Mouse (Mus musculus): ENCODE measurements at regions not wholly inside any gene's neighbourhood (a gene's known extent, or its start where the extent isn't known, plus 50 kb on each side); places are given as distances from the start of the nearest gene placed in this dataset.

DNA sequence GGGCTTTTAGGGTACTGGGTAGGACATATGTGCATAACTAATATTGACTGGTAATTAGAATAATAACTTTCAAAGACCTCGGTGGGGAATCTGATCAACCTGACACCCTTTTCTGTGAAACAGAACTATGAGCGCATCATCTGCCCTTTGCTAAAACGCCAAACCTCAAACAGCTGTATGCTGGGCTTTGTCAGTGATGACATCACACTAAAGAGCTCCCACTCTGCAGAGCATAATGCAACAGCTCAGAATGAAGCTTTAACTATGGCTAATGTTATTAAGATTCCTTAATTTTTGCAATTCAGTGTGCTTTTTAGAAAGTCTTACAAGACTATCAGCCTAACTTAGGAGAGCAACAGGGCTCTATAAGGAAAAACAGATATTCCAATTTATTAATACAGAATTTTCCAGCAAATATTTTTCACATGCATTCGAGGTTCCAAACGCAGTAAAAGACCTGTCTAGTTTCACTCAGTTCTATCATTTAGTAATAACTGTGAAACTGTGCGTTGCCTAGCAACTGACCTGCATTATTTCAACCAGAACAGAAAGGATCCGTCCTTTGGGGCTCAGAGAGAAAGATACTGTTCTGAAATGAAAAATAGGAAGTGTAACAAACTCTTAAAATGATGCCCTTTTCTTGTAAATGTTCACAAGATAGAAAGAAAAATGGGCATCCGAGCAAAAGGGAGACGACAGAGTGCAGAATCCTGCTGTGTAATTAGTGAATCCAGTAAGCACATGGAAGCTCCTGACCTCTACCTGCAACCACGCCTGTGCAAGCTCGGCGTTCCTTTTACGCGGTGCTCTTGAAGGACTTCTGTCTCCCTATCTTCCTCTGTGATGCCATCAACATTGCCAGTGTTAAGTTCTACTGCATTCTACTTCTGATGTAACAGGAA is 242.6 kb upstream of the Ank start:
- H3K9me3 ChIP-seq (ENCODE audit: control insufficient read depth, low read length), result no peaks in the 10 kb centered on the region
- no peaks in the 10 kb centered on the region for H3K4me1 ChIP-seq (replicated peaks; ENCODE audit: control insufficient read depth, insufficient read depth, low read length)
- H3K4me3 ChIP-seq (replicated peaks; ENCODE audit: low read length), result no peak overlapping the region
- no peak overlapping the region for H3K9ac ChIP-seq (replicated peaks; ENCODE audit: low read depth, low read length)
- no peaks in the 10 kb centered on the region for H3K36me3 ChIP-seq (ENCODE audit: control insufficient read depth, insufficient read depth)
- no peak overlapping the region for H3K27ac ChIP-seq (ENCODE audit: low read length)
- no peak overlapping the region for H3K4me2 ChIP-seq (ENCODE audit: low read length)
- no peaks in the 10 kb centered on the region for H3K27me3 ChIP-seq (replicated peaks; ENCODE audit: control insufficient read depth, insufficient read depth, low read length)
- peak; percentile 76 for ATAC-seq
- 70% methylated on average over 14 of the region's 14 CpGs for WGBS

DNA sequence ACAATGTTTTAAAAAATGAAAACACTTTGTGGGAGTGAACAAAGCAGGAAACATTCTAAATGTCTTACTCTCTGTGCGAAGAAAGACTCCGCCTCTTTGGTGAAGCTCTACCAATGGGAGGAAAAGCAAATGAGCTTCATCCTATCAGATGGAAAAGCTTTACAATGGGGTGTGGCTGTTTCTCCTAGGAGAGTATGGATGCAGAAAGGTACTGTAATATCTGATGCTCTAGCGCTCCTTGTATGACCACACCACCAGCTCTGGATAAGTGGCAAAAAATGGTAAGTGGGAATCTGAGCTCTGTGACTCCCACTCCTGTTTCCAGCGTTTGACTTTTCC is 242.0 kb upstream of the Ank start:
- no peaks in the 10 kb centered on the region for H3K27me3 ChIP-seq (replicated peaks; ENCODE audit: control insufficient read depth, insufficient read depth, low read length)
- no peaks in the 10 kb centered on the region for H3K4me1 ChIP-seq (replicated peaks; ENCODE audit: control insufficient read depth, insufficient read depth, low read length)
- H3K9ac ChIP-seq (replicated peaks; ENCODE audit: low read depth, low read length), result no peak overlapping the region
- no peak overlapping the region for H3K4me2 ChIP-seq (ENCODE audit: low read length)
- H3K27ac ChIP-seq (ENCODE audit: low read length), result no peak overlapping the region
- ATAC-seq, result peak; percentile 75
- H3K4me3 ChIP-seq (replicated peaks; ENCODE audit: low read length), result no peak overlapping the region
- no peaks in the 10 kb centered on the region for H3K36me3 ChIP-seq (ENCODE audit: control insufficient read depth, insufficient read depth)
- 89% methylated on average over 4 of the region's 4 CpGs for WGBS
- H3K9me3 ChIP-seq (ENCODE audit: control insufficient read depth, low read length), result no peaks in the 10 kb centered on the region

DNA sequence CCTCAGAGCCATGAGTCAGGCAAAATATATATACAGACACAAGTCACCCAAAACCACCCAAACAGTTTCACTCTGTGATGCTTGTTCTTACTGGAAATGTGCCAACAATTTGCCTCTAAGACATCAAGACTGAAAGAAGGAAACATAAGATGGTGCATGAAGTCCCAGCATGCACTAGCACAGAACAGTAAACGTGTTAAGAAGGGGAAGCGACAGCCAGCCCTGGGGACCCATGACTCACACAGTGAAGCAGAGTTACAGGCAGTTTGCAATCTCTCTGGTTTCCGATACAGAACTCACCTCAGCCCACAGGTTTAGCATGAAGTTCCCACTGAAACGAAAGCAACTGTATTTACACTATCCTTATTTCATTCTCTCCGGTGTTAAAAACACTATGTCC is 233.7 kb upstream of the Ank start:
- H3K9ac ChIP-seq (replicated peaks; ENCODE audit: low read depth, low read length), result no peak overlapping the region
- H3K9me3 ChIP-seq (ENCODE audit: control insufficient read depth, low read length), result no peaks in the 10 kb centered on the region
- H3K4me2 ChIP-seq (ENCODE audit: low read length), result no peak overlapping the region
- 74% methylated on average over 5 of the region's 5 CpGs for whole genome bisulfite sequencing
- no peak overlapping the region for H3K4me3 ChIP-seq (replicated peaks; ENCODE audit: low read length)
- no peaks in the 10 kb centered on the region for H3K27me3 ChIP-seq (replicated peaks; ENCODE audit: control insufficient read depth, insufficient read depth, low read length)
- H3K27ac ChIP-seq (ENCODE audit: low read length), result no peak overlapping the region
- H3K4me1 ChIP-seq (replicated peaks; ENCODE audit: control insufficient read depth, insufficient read depth, low read length), result no peaks in the 10 kb centered on the region
- ATAC-seq, result no peak
- no peaks in the 10 kb centered on the region for H3K36me3 ChIP-seq (ENCODE audit: control insufficient read depth, insufficient read depth)

DNA sequence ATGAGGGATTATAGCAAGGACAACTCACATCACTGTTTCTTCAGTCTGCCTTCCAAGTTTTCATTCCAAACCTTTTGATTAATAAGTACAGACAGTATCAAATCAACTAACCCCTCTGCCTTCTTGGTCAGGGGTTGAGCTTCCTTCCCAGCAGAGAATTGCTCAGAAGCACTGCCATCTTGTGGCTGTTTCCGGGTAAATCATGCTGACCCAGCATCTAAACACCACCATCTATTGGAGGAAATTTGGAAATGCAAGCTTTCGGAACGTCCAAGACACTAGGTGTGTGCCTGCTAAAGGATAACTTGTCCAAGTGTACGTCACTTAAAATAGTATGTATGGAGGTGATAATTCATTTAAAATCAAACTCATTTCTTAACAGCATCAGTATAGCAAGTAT is 231.7 kb upstream of the Ank start:
- Histone ChIP-seq H3K9ac (replicated peaks; ENCODE audit: low read depth, low read length) (no peak overlapping the region), H3K4me2 (ENCODE audit: low read length) (no peak overlapping the region), H3K4me3 (replicated peaks; ENCODE audit: low read length) (no peak overlapping the region), H3K27ac (ENCODE audit: low read length) (no peak overlapping the region), H3K36me3 (ENCODE audit: control insufficient read depth, insufficient read depth) (no peaks in the 10 kb centered on the region), H3K27me3 (replicated peaks; ENCODE audit: control insufficient read depth, insufficient read depth, low read length) (no peaks in the 10 kb centered on the region), H3K4me1 (replicated peaks; ENCODE audit: control insufficient read depth, insufficient read depth, low read length) (no peaks in the 10 kb centered on the region), H3K9me3 (ENCODE audit: control insufficient read depth, low read length) (no peaks in the 10 kb centered on the region)
- 14% methylated on average over 4 of the region's 4 CpGs for WGBS
- peak; percentile 59 for ATAC-seq

DNA sequence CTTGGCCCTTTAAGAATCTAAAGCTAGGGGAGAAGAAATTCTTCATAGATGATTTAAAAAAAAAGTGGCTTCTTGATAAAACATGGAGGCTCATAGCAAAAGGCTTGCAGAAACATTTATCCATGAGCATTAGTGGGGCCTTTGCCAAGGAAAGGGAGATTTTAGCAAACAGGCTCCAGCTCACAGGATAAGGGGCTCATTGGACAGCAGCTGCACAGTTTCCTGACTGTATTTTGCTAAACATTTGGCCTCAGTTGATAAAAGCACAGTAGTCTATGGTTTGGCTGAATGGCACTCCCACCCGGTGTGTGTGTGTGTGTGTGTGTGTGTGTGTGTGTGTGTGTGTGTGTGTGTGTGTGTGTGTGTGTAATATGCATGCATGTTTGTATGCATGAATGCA is 228.2 kb upstream of the Ank start:
- WGBS, result 67% methylated on average over 1 of the region's 1 CpGs
- no peaks in the 10 kb centered on the region for H3K9me3 ChIP-seq (ENCODE audit: control insufficient read depth, low read length)
- H3K4me2 ChIP-seq (ENCODE audit: low read length), result no peak overlapping the region
- H3K4me3 ChIP-seq (replicated peaks; ENCODE audit: low read length), result no peak overlapping the region
- no peaks in the 10 kb centered on the region for H3K27me3 ChIP-seq (replicated peaks; ENCODE audit: control insufficient read depth, insufficient read depth, low read length)
- no peak overlapping the region for H3K9ac ChIP-seq (replicated peaks; ENCODE audit: low read depth, low read length)
- H3K27ac ChIP-seq (ENCODE audit: low read length), result no peak overlapping the region
- no peaks in the 10 kb centered on the region for H3K4me1 ChIP-seq (replicated peaks; ENCODE audit: control insufficient read depth, insufficient read depth, low read length)
- no peak for ATAC-seq
- no peaks in the 10 kb centered on the region for H3K36me3 ChIP-seq (ENCODE audit: control insufficient read depth, insufficient read depth)

DNA sequence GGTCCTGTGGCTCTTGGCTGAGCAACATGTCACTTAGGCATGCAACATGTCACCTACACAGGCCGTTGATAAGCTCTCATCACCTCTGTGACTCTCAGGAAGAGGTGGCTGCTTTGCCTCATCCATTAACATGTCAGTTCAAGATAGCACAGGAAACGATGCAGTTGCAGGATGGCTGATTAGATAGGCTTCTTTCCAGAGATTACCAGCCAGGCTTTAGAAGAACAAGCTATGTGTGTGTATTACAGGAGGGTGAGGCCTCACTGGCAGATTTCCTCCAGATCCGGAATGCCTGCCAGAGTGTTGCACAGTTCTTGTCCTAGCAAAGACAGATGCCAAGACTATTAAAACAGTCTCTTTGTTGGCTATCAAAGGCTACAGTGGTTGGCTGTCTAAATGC is 220.2 kb upstream of the Ank start:
- Histone ChIP-seq H3K4me3 (replicated peaks; ENCODE audit: low read length) (no peak overlapping the region), H3K27ac (ENCODE audit: low read length) (no peak overlapping the region), H3K9ac (replicated peaks; ENCODE audit: low read depth, low read length) (no peak overlapping the region), H3K4me1 (replicated peaks; ENCODE audit: control insufficient read depth, insufficient read depth, low read length) (no peaks in the 10 kb centered on the region), H3K9me3 (ENCODE audit: control insufficient read depth, low read length) (no peaks in the 10 kb centered on the region), H3K4me2 (ENCODE audit: low read length) (no peak overlapping the region), H3K36me3 (ENCODE audit: control insufficient read depth, insufficient read depth) (no peaks in the 10 kb centered on the region), H3K27me3 (replicated peaks; ENCODE audit: control insufficient read depth, insufficient read depth, low read length) (no peaks in the 10 kb centered on the region)
- ATAC-seq, result no peak
- WGBS, result 65% methylated on average over 3 of the region's 3 CpGs

DNA sequence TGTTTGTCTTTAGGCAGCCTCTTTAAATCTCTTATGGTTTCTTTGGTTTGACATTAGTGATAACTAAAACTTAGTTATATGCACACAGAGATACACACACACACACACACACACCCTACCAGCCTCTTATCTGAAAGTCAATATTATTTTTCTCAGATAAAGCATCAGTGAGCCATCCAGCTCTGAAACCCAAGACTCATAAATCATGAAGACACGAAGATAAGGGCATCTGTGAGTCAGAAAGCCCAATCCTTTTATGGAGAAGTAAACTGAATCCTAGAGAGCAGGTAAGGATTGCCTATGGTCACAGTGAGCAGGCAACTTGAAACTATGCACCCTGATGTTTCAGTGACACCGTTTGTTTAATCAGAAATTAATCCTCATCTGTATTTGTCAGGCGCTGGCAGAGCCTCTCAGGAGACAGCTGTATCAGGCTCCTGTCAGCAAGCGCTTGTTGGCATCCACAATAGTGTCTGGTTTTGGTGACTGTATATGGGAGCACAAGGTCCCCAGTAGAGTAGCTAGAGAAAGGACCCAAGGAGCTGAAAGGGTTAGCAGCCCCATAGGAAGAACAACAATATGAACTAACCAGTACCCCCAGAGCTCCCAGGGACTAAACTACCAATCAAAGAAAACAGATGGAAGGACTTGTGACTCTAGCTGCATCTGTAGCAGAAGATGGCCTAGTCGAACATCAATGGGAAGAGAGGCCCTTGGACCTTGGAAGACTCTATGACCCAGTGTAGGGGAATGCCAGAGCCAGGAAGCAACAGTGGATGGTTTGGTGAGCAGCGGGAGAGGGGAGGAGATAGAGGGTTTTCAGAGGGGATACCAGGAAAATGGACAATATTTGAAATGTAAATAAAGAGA is 207.3 kb upstream of the Ank start:
- H3K4me1 ChIP-seq (replicated peaks; ENCODE audit: control insufficient read depth, insufficient read depth, low read length), result no peaks in the 10 kb centered on the region
- no peak for ATAC-seq
- no peak overlapping the region for H3K9ac ChIP-seq (replicated peaks; ENCODE audit: low read depth, low read length)
- no peaks in the 10 kb centered on the region for H3K9me3 ChIP-seq (ENCODE audit: control insufficient read depth, low read length)
- 82% methylated on average over 6 of the region's 6 CpGs for WGBS
- H3K4me3 ChIP-seq (replicated peaks; ENCODE audit: low read length), result no peak overlapping the region
- no peak overlapping the region for H3K27ac ChIP-seq (ENCODE audit: low read length)
- no peak overlapping the region for H3K4me2 ChIP-seq (ENCODE audit: low read length)
- H3K36me3 ChIP-seq (ENCODE audit: control insufficient read depth, insufficient read depth), result no peaks in the 10 kb centered on the region
- H3K27me3 ChIP-seq (replicated peaks; ENCODE audit: control insufficient read depth, insufficient read depth, low read length), result no peaks in the 10 kb centered on the region

DNA sequence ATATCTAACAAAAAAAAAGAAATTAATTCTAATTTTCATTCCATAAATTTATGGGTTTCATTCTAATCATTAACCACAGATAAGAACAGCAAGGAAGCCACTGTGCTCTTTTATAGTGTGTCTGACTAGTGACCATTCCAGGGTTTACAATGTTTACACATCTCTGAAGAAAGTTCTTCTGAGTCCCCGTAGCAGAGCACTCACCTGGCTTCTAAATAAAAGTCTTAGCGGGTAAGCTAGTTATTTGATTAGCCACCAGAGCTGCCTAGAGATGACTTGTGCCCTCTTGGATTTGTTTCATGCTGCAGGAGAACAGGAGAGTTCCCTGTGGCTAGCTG is 206.7 kb upstream of the Ank start:
- WGBS, result 84% methylated on average over 2 of the region's 2 CpGs
- Histone ChIP-seq H3K4me2 (ENCODE audit: low read length) (no peak overlapping the region), H3K9me3 (ENCODE audit: control insufficient read depth, low read length) (no peaks in the 10 kb centered on the region), H3K4me1 (replicated peaks; ENCODE audit: control insufficient read depth, insufficient read depth, low read length) (no peaks in the 10 kb centered on the region), H3K4me3 (replicated peaks; ENCODE audit: low read length) (no peak overlapping the region), H3K27ac (ENCODE audit: low read length) (no peak overlapping the region), H3K36me3 (ENCODE audit: control insufficient read depth, insufficient read depth) (no peaks in the 10 kb centered on the region), H3K9ac (replicated peaks; ENCODE audit: low read depth, low read length) (no peak overlapping the region), H3K27me3 (replicated peaks; ENCODE audit: control insufficient read depth, insufficient read depth, low read length) (no peaks in the 10 kb centered on the region)
- ATAC-seq, result no peak

DNA sequence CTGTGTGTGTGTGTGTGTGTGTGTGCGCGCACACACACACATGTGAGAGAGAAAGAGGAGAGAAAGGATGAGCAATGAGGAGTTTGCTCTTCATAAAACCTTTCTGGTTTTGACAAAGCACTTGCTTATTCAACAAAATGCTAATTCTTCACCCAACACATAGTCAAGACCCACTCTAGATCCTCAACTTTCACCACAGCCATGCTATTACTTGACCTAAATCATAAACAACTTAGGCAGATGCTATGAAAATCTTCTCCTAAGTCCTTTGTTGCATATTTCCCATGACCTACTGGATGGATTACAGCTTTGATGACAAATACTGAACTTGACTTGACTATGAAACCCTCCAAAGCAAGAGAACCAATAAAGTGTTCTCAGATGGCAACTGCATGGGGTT is 196.3 kb upstream of the Ank start:
- H3K4me3 ChIP-seq (replicated peaks; ENCODE audit: low read length), result no peak overlapping the region
- no peaks in the 10 kb centered on the region for H3K9me3 ChIP-seq (ENCODE audit: control insufficient read depth, low read length)
- no peak for ATAC-seq
- no peak overlapping the region for H3K4me2 ChIP-seq (ENCODE audit: low read length)
- no peaks in the 10 kb centered on the region for H3K4me1 ChIP-seq (replicated peaks; ENCODE audit: control insufficient read depth, insufficient read depth, low read length)
- no peaks in the 10 kb centered on the region for H3K27me3 ChIP-seq (replicated peaks; ENCODE audit: control insufficient read depth, insufficient read depth, low read length)
- H3K27ac ChIP-seq (ENCODE audit: low read length), result no peak overlapping the region
- no peaks in the 10 kb centered on the region for H3K36me3 ChIP-seq (ENCODE audit: control insufficient read depth, insufficient read depth)
- no peak overlapping the region for H3K9ac ChIP-seq (replicated peaks; ENCODE audit: low read depth, low read length)
- WGBS, result 95% methylated on average over 2 of the region's 2 CpGs

All from forebrain, embryonic 16.5 days (tissue).